Mouse (Mus musculus) forebrain, postnatal 0 days (tissue): ENCODE measurements at regions not wholly inside any gene's neighbourhood (a gene's known extent, or its start where the extent isn't known, plus 50 kb on each side); places are given as distances from the start of the nearest gene placed in this dataset.

Experiments used
- ATAC-seq: fragments of 200-750 bp; cut with Nextera tagmentation; 2 replicates; pipeline ENCODE4 v1.8.0; 2017; ENCODE audit warnings: mild to moderate bottlenecking, moderate library complexity
- DNase-seq: peaks from one replicate; pipeline ENCODE4 v3.0.0-alpha.2; 2015
- H3K27ac ChIP-seq: fragments of 300-500 bp; sonication (generic); 2 replicates; pipeline ENCODE4 v1.5.1; 2014; ENCODE audit warnings: low read depth, mild to moderate bottlenecking, antibody characterized with exemption, low read length, moderate library complexity, mixed read lengths
- H3K27me3 ChIP-seq: fragments of 300-500 bp; sonication (generic); 2 replicates; pipeline ENCODE4 v1.6.1; 2014; ENCODE audit warnings: mild to moderate bottlenecking, low read length, mixed read lengths; ENCODE audit not compliant: insufficient read depth
- H3K36me3 ChIP-seq: fragments of 300-500 bp; sonication (generic); 2 replicates; pipeline ENCODE4 v1.6.1; 2014; ENCODE audit warnings: mild to moderate bottlenecking, moderate library complexity; ENCODE audit not compliant: insufficient read depth
- H3K4me1 ChIP-seq: fragments of 300-500 bp; sonication (generic); 2 replicates; pipeline ENCODE4 v1.6.1; 2014; ENCODE audit warnings: antibody characterized with exemption; ENCODE audit not compliant: insufficient read depth
- H3K4me2 ChIP-seq: fragments of 300-500 bp; sonication (generic); 2 replicates; pipeline ENCODE4 v1.6.1; 2014; ENCODE audit warnings: low read depth, mild to moderate bottlenecking, moderate library complexity
- H3K4me3 ChIP-seq: fragments of 300-500 bp; sonication (generic); 2 replicates; pipeline ENCODE4 v1.5.1; 2014; ENCODE audit warnings: low read depth, low read length, mixed read lengths
- H3K9ac ChIP-seq: fragments of 300-500 bp; sonication (generic); 2 replicates; pipeline ENCODE4 v1.6.1; 2014; ENCODE audit warnings: mild to moderate bottlenecking
- H3K9me3 ChIP-seq: fragments of 300-500 bp; sonication (generic); 2 replicates; pipeline ENCODE4 v1.6.1; 2016; ENCODE audit warnings: low read length
- CTCF ChIP-seq: sonication (generic); IDR thresholded peaks from 2 replicates; pipeline ENCODE4 v1.5.1; 2016; ENCODE audit warnings: antibody characterized with exemption, control low read depth, low read depth
- WGBS: fragments of 180-500 bp; shearing (Covaris S2); extraction: QIAGEN DNeasy Blood & Tissue Kit; methylation state at CpG from one replicate; pipeline ENCODE4 v1.1.7; 2014; 5-methylcytosine and 5-hydroxymethylcytosine counted together

DNA sequence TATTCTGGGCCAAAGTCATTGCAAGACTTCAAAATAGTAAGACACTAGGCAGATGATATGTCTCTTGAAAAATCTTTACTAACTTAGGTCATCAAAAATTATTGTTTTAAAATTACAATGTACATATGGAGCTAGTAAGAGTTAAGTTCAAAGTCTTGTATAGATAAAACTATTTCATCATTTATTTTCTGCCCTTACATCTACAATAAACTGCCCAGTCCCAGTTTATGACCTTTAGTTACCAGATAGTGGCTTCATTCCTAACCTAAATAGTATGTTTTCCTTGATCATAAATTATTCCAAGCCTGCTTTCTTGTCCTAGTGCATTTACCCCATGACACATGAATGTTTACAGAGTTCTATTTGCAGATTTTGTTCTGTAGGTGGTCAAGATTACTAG lies 72.9 kb downstream of the Manea start:
- Histone ChIP-seq H3K9me3 (no peaks in the 10 kb centered on the region), H3K4me2 (no peak overlapping the region), H3K4me3 (no peak overlapping the region), H3K4me1 (no peaks in the 10 kb centered on the region), H3K27me3 (no peaks in the 10 kb centered on the region), H3K27ac (no peak overlapping the region), H3K9ac (no peak overlapping the region), H3K36me3 (no peaks in the 10 kb centered on the region)
- ATAC-seq (no peak), DNase-seq (no peak)
- TF ChIP-seq CTCF: no peak

DNA sequence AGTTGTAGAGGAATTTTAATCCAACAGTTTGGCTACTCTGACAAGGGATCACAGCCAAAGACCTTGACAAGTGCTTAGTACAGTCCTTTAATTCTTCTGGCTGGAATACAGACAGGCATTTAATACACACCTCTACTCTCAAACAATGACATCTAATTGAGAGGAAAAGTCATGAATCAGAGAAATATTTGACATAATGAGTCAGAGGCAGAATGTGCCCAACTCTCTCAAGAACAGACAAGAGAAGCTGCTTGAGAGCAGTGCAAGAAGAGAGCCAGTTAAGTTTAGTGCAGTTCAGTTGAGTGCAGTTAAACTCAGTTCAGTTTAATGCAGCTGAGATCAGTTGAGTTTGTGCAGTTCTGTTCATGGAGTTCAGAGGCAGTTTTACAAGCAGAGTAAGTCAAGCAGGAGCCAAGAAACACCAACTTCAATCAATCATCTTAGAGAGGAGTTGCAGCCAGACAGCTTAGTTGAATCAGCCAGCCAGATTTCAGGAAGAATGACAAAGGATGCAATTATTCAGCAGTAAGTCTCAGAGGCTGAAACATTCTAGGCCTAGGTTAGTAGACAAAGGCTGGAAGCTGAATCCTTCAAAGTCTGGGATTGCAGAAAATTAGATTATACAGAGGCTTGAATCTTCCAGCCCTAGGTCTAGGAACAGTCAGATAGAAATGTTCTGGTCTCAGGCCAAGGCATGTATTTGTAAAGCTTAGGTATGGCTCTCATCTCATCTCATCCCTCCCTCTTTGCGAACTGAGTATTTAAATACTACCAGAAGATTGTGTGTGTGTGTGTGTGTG lies 87.3 kb downstream of the Manea start:
- H3K4me1 ChIP-seq: no peaks in the 10 kb centered on the region
- DNase-seq: peak; percentile 10
- no peak overlapping the region for H3K4me2 ChIP-seq
- no peak overlapping the region for H3K9ac ChIP-seq
- no peaks in the 10 kb centered on the region for H3K36me3 ChIP-seq
- H3K27me3 ChIP-seq: no peaks in the 10 kb centered on the region
- no peak overlapping the region for H3K27ac ChIP-seq
- 67% methylated on average over 1 of the region's 1 CpGs for WGBS
- no peaks in the 10 kb centered on the region for H3K9me3 ChIP-seq
- peak; percentile 38; the same call in 1 of the 2 replicates for ATAC-seq
- TF ChIP-seq CTCF: no peak
- H3K4me3 ChIP-seq: no peak overlapping the region

DNA sequence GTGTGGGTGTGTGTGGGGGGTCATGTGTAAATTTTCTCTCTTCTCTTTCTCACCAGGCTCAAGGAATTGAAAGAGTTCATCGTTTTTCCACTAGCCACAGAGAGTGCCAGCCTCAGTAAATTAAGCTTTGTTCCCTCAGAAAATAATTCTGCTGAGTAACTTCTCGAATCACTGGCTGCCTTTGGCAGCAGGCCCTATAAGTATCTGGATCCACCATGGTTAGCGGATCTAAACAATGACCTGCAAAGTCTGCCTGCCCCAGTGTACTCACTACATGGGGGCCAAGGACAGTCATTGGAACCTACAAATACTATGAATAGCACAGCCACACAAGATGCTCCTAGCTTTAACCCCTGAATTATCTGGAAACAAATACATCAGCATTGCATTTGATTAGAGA lies 90.8 kb downstream of the Manea start:
- DNase-seq (no peak), ATAC-seq (no peak)
- no peak overlapping the region for H3K4me3 ChIP-seq
- H3K27me3 ChIP-seq: no peaks in the 10 kb centered on the region
- no peak overlapping the region for H3K27ac ChIP-seq
- H3K9me3 ChIP-seq: no peaks in the 10 kb centered on the region
- TF ChIP-seq CTCF: no peak
- no peak overlapping the region for H3K9ac ChIP-seq
- no peak overlapping the region for H3K4me2 ChIP-seq
- H3K4me1 ChIP-seq: no peaks in the 10 kb centered on the region
- no peaks in the 10 kb centered on the region for H3K36me3 ChIP-seq
- WGBS: 24% methylated on average over 3 of the region's 3 CpGs

DNA sequence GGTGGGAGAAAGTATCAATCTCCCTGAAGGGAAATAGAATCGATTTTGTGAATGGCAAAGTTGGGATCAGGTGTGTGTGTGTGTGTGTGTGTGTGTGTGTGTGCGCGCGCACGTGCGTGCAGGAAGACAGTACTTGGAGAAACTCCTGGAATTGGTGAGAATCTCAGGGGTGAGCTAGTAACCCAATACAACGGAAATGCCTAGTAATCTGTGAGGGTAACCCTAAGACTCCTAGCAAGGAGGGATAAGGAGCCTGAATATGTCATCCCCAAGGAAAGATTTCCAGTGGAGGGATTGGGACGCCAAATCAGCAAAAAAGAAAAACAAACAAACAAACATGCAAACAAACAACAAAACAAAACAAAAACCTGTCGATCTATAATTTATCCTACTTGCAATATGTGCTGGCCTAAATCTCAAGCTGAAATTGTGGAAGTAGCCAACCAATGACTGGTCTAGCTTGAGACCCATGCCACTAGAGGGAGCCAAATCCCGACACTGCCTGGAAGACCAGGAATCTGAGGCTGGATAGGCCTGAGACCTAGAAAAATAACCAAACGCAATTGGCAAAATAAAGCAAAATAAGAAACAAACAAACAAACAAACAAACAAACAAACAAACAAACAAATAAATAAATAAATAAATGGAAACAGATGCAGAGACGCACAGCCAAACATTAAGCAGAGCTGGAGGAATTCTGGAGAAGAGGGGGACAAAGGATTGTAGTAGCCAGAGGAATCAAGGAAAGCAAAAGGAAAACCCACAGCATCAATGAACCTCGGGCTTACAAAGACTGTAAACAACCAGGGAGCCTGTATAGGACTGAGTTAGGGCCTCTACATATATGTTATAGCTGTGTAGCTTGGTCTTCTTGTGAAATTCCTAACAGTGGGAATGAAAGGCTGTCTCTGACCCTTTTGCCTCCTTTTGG lies 98.5 kb downstream of the Manea start:
- TF ChIP-seq CTCF: peak; percentile 76
- Histone ChIP-seq H3K4me1 (no peaks in the 10 kb centered on the region), H3K4me2 (no peak overlapping the region), H3K27ac (no peak overlapping the region), H3K4me3 (no peak overlapping the region), H3K9ac (no peak overlapping the region), H3K27me3 (no peaks in the 10 kb centered on the region), H3K36me3 (no peaks in the 10 kb centered on the region), H3K9me3 (no peaks in the 10 kb centered on the region)
- peak; percentile 72; the same call in 1 of the 2 replicates for ATAC-seq
- DNase-seq: peak; percentile 64
- 67% methylated on average over 13 of the region's 13 CpGs for WGBS

DNA sequence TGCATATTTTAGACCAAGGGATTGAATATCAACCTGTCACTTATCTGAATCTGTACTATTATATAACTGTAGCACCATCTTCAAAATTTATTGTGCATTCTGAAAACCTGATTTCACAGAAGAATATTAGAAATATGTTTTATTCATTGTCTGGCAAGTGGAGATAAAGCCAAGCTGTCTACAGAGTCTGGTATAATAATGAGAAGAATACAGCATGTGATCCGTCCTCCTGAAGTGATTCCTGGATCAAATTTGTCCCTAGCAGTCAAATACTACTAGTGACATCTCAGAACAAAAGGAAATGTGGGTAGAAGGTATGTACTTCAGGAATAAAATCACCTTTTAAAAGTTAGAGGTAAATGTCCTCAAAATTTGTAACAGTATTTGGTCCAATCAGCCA lies 123.4 kb downstream of the Manea start:
- H3K27ac ChIP-seq: no peak overlapping the region
- no peak overlapping the region for H3K9ac ChIP-seq
- H3K4me3 ChIP-seq: no peak overlapping the region
- ATAC-seq (peak; percentile 62), DNase-seq (peak; percentile 8)
- no peaks in the 10 kb centered on the region for H3K27me3 ChIP-seq
- H3K9me3 ChIP-seq: no peaks in the 10 kb centered on the region
- 55% methylated on average over 1 of the region's 1 CpGs for WGBS
- no peaks in the 10 kb centered on the region for H3K4me1 ChIP-seq
- H3K4me2 ChIP-seq: no peak overlapping the region
- TF ChIP-seq CTCF: no peak
- H3K36me3 ChIP-seq: no peaks in the 10 kb centered on the region
